Mouse (Mus musculus): ENCODE measurements around the gene Polr2g. TPM values are rescaled to one million over a fixed set of nuclear protein-coding genes. Genes with fewer than 3 reads are reported as not detected.
A peak's percentile ranks its signal among the peaks of the same experiment; 100 is the strongest.
"Not testable (repeated sequence)": the region's sequence is repeated elsewhere in the genome, so short reads cannot be mapped to it uniquely, and the experiment has no call there.

Gene Polr2g
- polyA plus RNA-seq, 1 experiment from 2014 or later = 189 TPM

DNA sequence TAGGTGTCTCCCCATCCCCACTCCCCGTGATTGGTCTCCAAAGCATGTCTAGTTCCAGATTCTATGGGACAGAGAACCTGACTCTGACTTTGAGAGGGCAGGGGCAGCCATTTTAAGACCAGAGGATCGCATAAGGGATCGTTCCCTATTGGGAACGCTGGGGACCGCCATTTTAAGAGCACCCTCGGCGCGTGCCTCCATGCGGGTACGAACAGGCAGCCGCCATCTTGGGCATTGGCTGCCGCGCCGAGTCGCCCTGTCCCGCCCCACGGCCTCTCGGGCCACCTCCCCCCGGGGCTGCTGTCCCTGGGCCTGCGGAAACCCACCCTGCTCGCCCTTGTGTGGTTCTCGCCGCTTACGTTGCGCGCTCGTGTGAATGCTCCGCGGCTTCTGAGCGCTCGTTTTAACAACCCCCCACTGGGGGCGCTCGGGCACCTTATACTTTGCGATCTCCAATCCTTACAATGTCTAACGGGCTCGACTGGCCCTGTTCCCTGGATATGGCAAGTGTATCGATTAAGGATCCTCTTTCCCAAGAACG, 38.9 kb upstream of the Polr2g start, which contains the start of gene Bscl2:
Gene Bscl2, plus strand, starts transcription at position 217 of the 541 bp plus-strand sequence.
- H3K9me3 ChIP-seq (replicated peaks; ENCODE audit: control insufficient read depth, low read length) = no peaks in the 10 kb centered on the region
- WGBS = under 1% methylated on average over 38 of the region's 38 CpGs
- peak within 1 kb of the TSS; percentile 64 for H3K4me2 ChIP-seq (ENCODE audit: low read length)
- no peaks in the 10 kb centered on the region for H3K27me3 ChIP-seq (replicated peaks; ENCODE audit: control insufficient read depth, insufficient read depth, low read length)
- H3K4me3 ChIP-seq (ENCODE audit: low read depth, low read length) = peak within 1 kb of the TSS; percentile 61
- ATAC-seq (peak; percentile 71), DNase-seq (ENCODE audit: low spot score) (peak; percentile 93)
- H3K27ac ChIP-seq (ENCODE audit: low read depth, low read length) = peak within 1 kb of the TSS; percentile 98
- peaks cover 44% of the 10 kb centered on the region for H3K36me3 ChIP-seq (ENCODE audit: control insufficient read depth, insufficient read depth, low read length)
- H3K9ac ChIP-seq (ENCODE audit: low read length) = peak within 1 kb of the TSS; percentile 89
- H3K4me1 ChIP-seq (ENCODE audit: control insufficient read depth, insufficient read depth, low read length) = peaks cover 15% of the 10 kb centered on the region

DNA sequence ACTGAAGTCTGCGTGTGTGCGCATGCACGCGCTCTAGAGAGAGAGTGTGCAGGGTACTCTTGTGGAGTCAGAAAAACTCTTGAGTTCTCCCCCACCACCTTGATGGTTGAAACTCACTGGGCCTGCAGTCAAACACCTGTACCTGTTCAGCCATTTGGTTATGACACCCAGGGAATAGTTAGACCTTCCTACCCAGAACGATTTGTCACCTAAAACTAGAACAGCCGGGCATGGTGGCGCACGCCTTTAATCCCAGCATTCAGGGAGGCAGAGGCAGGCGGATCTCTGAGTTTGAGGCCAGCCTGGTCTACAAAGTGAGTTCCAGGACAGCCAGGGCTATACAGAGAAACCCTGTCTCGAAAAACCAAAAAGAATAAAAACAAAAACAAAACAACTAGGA, 38.0 kb upstream of the Polr2g start:
- not testable (repeated sequence) for H3K9me3 ChIP-seq (replicated peaks; ENCODE audit: control insufficient read depth, low read length); H3K4me2 ChIP-seq (ENCODE audit: low read length); H3K9ac ChIP-seq (ENCODE audit: low read length); ATAC-seq; H3K4me3 ChIP-seq (ENCODE audit: low read depth, low read length); DNase-seq (ENCODE audit: low spot score); H3K27me3 ChIP-seq (replicated peaks; ENCODE audit: control insufficient read depth, insufficient read depth, low read length)
- 98% methylated on average over 10 of the region's 10 CpGs for WGBS
- Histone ChIP-seq H3K27ac (ENCODE audit: low read depth, low read length) (0 out of 2 replicates have a peak overlapping the region, but pooled peaks have one; percentile 5), H3K36me3 (ENCODE audit: control insufficient read depth, insufficient read depth, low read length) (peaks cover 49% of the 10 kb centered on the region), H3K4me1 (ENCODE audit: control insufficient read depth, insufficient read depth, low read length) (peaks cover 15% of the 10 kb centered on the region)

- WGBS = 89% methylated on average over 4 of the region's 4 CpGs
- H3K9ac ChIP-seq (ENCODE audit: low read length) = no peak overlapping the region
- H3K36me3 ChIP-seq (ENCODE audit: control insufficient read depth, insufficient read depth, low read length) = peaks cover 79% of the 10 kb centered on the region
- no peaks in the 10 kb centered on the region for H3K9me3 ChIP-seq (replicated peaks; ENCODE audit: control insufficient read depth, low read length)
- DNase-seq (ENCODE audit: low spot score) (no peak), ATAC-seq (no peak)
- H3K4me3 ChIP-seq (ENCODE audit: low read depth, low read length) = no peak overlapping the region
- H3K4me2 ChIP-seq (ENCODE audit: low read length) = no peak overlapping the region
- peaks cover 4% of the 10 kb centered on the region; the same call in 1 of the 2 replicates for H3K4me1 ChIP-seq (ENCODE audit: control insufficient read depth, insufficient read depth, low read length)
- H3K27me3 ChIP-seq (replicated peaks; ENCODE audit: control insufficient read depth, insufficient read depth, low read length) = no peaks in the 10 kb centered on the region
- H3K27ac ChIP-seq (ENCODE audit: low read depth, low read length) = no peak overlapping the region
Observed at GRCm38 (mm10) chr19:8832971-8833370, 34.6 kb upstream of the Polr2g start.

DNA sequence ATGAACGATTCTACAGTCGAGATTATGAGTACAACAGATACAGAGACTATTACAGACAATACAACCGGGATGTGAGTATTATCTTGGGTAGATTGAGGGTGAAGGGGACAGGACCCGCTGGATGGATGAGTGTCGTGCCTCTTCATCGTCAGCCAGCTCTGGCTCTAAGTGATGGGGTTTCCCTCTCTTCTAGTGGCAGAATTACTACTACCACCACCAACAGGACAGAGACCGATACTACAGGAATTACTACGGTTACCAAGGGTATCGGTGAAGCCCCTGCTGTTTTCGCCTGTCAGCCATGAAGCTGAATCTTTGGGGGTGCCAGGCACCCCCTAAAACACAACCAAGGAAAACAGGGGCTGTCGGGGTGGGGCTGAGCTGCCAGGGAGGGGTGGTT, 32.9 kb upstream of the Polr2g start:
- no peak overlapping the region for H3K4me2 ChIP-seq (ENCODE audit: low read length)
- H3K4me3 ChIP-seq (ENCODE audit: low read depth, low read length) = no peak overlapping the region
- WGBS = 84% methylated on average over 11 of the region's 11 CpGs
- no peaks in the 10 kb centered on the region for H3K9me3 ChIP-seq (replicated peaks; ENCODE audit: control insufficient read depth, low read length)
- H3K27ac ChIP-seq (ENCODE audit: low read depth, low read length) = no peak overlapping the region
- H3K4me1 ChIP-seq (ENCODE audit: control insufficient read depth, insufficient read depth, low read length) = no peaks in the 10 kb centered on the region
- H3K36me3 ChIP-seq (ENCODE audit: control insufficient read depth, insufficient read depth, low read length) = peaks cover 94% of the 10 kb centered on the region
- DNase-seq (ENCODE audit: low spot score) (no peak), ATAC-seq (no peak)
- H3K9ac ChIP-seq (ENCODE audit: low read length) = no peak overlapping the region
- no peaks in the 10 kb centered on the region for H3K27me3 ChIP-seq (replicated peaks; ENCODE audit: control insufficient read depth, insufficient read depth, low read length)

DNA sequence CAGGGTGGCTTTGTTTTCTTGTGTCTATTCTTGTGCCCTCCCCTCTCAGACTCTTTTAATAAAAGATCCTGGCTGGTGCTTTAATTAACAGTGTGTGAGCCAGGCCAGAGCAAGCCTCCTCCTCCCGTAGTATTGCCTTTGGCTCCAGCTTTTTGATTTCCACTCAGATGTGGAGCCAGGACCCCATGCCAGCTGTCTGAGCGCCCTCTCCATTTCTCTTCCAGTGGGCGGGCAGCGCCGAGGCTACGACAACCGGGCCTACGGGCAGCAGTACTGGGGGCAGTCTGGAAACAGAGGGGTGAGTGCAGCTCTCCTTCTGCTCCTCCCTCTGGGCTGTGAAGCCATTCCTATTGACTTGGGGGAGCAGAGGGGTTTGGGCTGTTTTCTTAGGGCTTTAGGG, 32.3 kb upstream of the Polr2g start:
- Histone ChIP-seq H3K4me1 (ENCODE audit: control insufficient read depth, insufficient read depth, low read length) (no peaks in the 10 kb centered on the region), H3K4me2 (ENCODE audit: low read length) (no peak overlapping the region), H3K27me3 (replicated peaks; ENCODE audit: control insufficient read depth, insufficient read depth, low read length) (no peaks in the 10 kb centered on the region), H3K4me3 (ENCODE audit: low read depth, low read length) (no peak overlapping the region), H3K27ac (ENCODE audit: low read depth, low read length) (no peak overlapping the region), H3K36me3 (ENCODE audit: control insufficient read depth, insufficient read depth, low read length) (peaks cover 97% of the 10 kb centered on the region), H3K9ac (ENCODE audit: low read length) (no peak overlapping the region), H3K9me3 (replicated peaks; ENCODE audit: control insufficient read depth, low read length) (no peaks in the 10 kb centered on the region)
- 88% methylated on average over 8 of the region's 8 CpGs for whole genome bisulfite sequencing
- DNase-seq (ENCODE audit: low spot score) = peak; percentile 44
- ATAC-seq = 0 out of 2 replicates have a peak, but pooled peaks have one; percentile 20

DNA sequence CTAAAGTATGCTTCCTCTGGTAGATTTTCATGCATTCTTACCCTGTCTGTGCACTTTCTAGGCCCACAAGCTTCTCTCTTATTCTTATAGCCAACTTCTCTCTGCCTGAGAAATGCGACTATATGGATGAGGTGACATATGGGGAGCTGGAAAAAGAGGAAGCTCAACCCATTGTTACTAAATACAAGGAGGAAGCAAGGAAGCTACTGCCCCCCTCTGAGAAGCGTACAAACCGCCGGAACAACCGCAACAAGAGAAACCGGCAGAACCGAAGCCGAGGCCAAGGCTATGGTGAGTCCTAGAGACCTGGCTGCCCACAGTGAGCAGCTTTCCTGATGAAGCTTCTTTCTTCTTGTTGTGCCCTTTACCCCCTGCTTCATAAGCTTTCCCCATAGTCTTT, 31.3 kb upstream of the Polr2g start, which contains the start of gene AC129217.1:
Gene AC129217.1, plus strand, starts transcription at position 114 of the 400 bp plus-strand sequence.
- no peaks in the 10 kb centered on the region for H3K9me3 ChIP-seq (replicated peaks; ENCODE audit: control insufficient read depth, low read length)
- no peak within 1 kb of the TSS for H3K4me3 ChIP-seq (ENCODE audit: low read depth, low read length)
- H3K36me3 ChIP-seq (ENCODE audit: control insufficient read depth, insufficient read depth, low read length) = peaks cover 98% of the 10 kb centered on the region
- H3K27me3 ChIP-seq (replicated peaks; ENCODE audit: control insufficient read depth, insufficient read depth, low read length) = no peaks in the 10 kb centered on the region
- no peaks in the 10 kb centered on the region for H3K4me1 ChIP-seq (ENCODE audit: control insufficient read depth, insufficient read depth, low read length)
- no peak within 1 kb of the TSS for H3K4me2 ChIP-seq (ENCODE audit: low read length)
- ATAC-seq = no peak
- WGBS = 85% methylated on average over 8 of the region's 8 CpGs
- no peak within 1 kb of the TSS for H3K9ac ChIP-seq (ENCODE audit: low read length)
- H3K27ac ChIP-seq (ENCODE audit: low read depth, low read length) = no peak within 1 kb of the TSS
- DNase-seq (ENCODE audit: low spot score) = no peak

DNA sequence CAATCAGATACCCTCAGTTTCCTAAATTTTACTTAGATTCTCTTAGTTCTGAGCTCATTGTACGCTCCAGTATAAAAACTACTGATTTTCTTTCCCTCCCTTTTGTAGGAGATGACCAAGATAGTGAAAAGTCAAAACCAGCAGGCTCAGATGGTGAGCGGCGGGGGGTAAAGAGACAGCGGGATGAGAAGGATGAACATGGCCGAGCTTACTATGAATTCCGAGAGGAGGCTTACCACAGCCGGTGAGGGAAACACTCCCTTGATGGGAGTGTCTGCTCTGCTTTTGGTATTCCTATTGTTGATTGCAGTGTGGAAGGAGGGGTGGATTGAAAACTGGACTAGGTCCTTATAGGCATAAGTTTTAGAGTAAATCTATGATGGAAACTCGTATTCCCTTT, 24.3 kb upstream of the Polr2g start:
- no peak overlapping the region for H3K27ac ChIP-seq (ENCODE audit: low read depth, low read length)
- peak overlapping the region; percentile 95 for H3K9ac ChIP-seq (ENCODE audit: low read length)
- no peak for DNase-seq (ENCODE audit: low spot score)
- peak overlapping the region; percentile 99 for H3K4me3 ChIP-seq (ENCODE audit: low read depth, low read length)
- peak overlapping the region; percentile 88 for H3K4me2 ChIP-seq (ENCODE audit: low read length)
- peaks cover 48% of the 10 kb centered on the region for H3K36me3 ChIP-seq (ENCODE audit: control insufficient read depth, insufficient read depth, low read length)
- no peaks in the 10 kb centered on the region for H3K27me3 ChIP-seq (replicated peaks; ENCODE audit: control insufficient read depth, insufficient read depth, low read length)
- 73% methylated on average over 8 of the region's 8 CpGs for WGBS
- no peaks in the 10 kb centered on the region for H3K9me3 ChIP-seq (replicated peaks; ENCODE audit: control insufficient read depth, low read length)
- no peak for ATAC-seq
- peaks cover 26% of the 10 kb centered on the region for H3K4me1 ChIP-seq (ENCODE audit: control insufficient read depth, insufficient read depth, low read length)

DNA sequence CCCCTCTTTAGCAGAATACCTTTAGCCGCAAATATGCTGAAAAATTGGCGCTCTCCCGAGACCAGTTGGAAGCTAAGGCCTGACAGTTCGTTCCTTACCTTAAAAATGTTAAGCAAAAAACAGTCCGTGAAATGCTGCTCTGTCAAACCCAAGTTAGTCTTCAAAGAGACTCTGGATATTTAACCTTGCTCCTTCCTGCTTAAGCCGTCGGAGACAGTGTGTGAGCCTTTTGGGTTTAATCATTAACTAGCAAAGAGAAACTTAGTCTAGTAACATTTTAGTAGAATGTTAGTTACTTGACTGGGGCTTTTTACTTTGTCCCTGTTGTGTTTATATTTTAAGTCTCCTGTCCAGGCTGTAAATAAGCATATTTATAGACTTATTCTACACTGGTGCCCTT, 22.8 kb upstream of the Polr2g start:
- DNase-seq (ENCODE audit: low spot score) = no peak
- peak overlapping the region; percentile 88 for H3K4me2 ChIP-seq (ENCODE audit: low read length)

GRCm38 (mm10) chr19:8820424-8820956, 22.1 kb upstream of the Polr2g start:
- peak overlapping the region; percentile 95 for H3K9ac ChIP-seq (ENCODE audit: low read length)
- no peak for DNase-seq (ENCODE audit: low spot score)
- 0% methylated on average over 37 of the region's 48 CpGs for WGBS
- peaks cover 31% of the 10 kb centered on the region for H3K36me3 ChIP-seq (ENCODE audit: control insufficient read depth, insufficient read depth, low read length)
- H3K9me3 ChIP-seq (replicated peaks; ENCODE audit: control insufficient read depth, low read length) = no peaks in the 10 kb centered on the region
- H3K4me3 ChIP-seq (ENCODE audit: low read depth, low read length) = peak overlapping the region; percentile 99
- peak; percentile 10; the same call in 1 of the 2 replicates for ATAC-seq
- peak overlapping the region; percentile 88 for H3K4me2 ChIP-seq (ENCODE audit: low read length)
- peak overlapping the region; percentile 99 for H3K27ac ChIP-seq (ENCODE audit: low read depth, low read length)
- peaks cover 38% of the 10 kb centered on the region for H3K4me1 ChIP-seq (ENCODE audit: control insufficient read depth, insufficient read depth, low read length)
- no peaks in the 10 kb centered on the region for H3K27me3 ChIP-seq (replicated peaks; ENCODE audit: control insufficient read depth, insufficient read depth, low read length)

More for the DNA sequence above, 22.8 kb upstream of the Polr2g start:
- Histone ChIP-seq H3K27ac (ENCODE audit: low read depth, low read length) (no peak overlapping the region), H3K27me3 (replicated peaks; ENCODE audit: control insufficient read depth, insufficient read depth, low read length) (no peaks in the 10 kb centered on the region), H3K9ac (ENCODE audit: low read length) (peak overlapping the region; percentile 95), H3K36me3 (ENCODE audit: control insufficient read depth, insufficient read depth, low read length) (peaks cover 34% of the 10 kb centered on the region), H3K4me1 (ENCODE audit: control insufficient read depth, insufficient read depth, low read length) (peaks cover 35% of the 10 kb centered on the region), H3K9me3 (replicated peaks; ENCODE audit: control insufficient read depth, low read length) (no peaks in the 10 kb centered on the region), H3K4me3 (ENCODE audit: low read depth, low read length) (peak overlapping the region; percentile 99)
- ATAC-seq = no peak
- 3% methylated on average over 7 of the region's 7 CpGs for WGBS

Data from forebrain, embryonic 14.5 days (tissue).